Mouse (Mus musculus) bone marrow macrophage, adult 2 months (primary cell): ENCODE results near the gene She. TPM values are rescaled to one million over a fixed set of nuclear protein-coding genes. Genes with fewer than 3 reads are reported as not detected.
A peak's percentile ranks its signal among the peaks of the same experiment; 100 is the strongest.
"Not testable (repeated sequence)": the region's sequence is repeated elsewhere in the genome, so short reads cannot be mapped to it uniquely, and the experiment has no call there.

ENCODE experiments used
- H3K27ac ChIP-seq: 2 replicates; pipeline ENCODE4 v1.5.1; 2012; ENCODE audit warnings: low read depth, low read length; ENCODE audit not compliant: insufficient read depth
- H3K4me1 ChIP-seq: 2 replicates; pipeline ENCODE4 v1.6.1; 2012; ENCODE audit warnings: low read length; ENCODE audit not compliant: control insufficient read depth, insufficient read depth
- H3K4me3 ChIP-seq: 2 replicates; pipeline ENCODE4 v1.5.1; 2012; ENCODE audit warnings: mild to moderate bottlenecking, low read length, moderate library complexity; ENCODE audit not compliant: insufficient read depth
- CTCF ChIP-seq: IDR thresholded peaks from 2 replicates; pipeline ENCODE4 v1.5.1; 2012; ENCODE audit warnings: low read depth, mild to moderate bottlenecking, low read length, moderate library complexity
- POLR2A ChIP-seq: IDR thresholded peaks from 2 replicates; pipeline ENCODE4 v1.6.1; 2012; ENCODE audit warnings: mild to moderate bottlenecking, low read depth, low read length, borderline replicate concordance
- polyA plus RNA-seq: library from polyadenylated mRNA; stranded (reverse); fragments of >200 nt; gene quantifications from 2 replicates; pipeline ENCODE4 v1.2.4, GENCODE M21; 2012; ENCODE audit not compliant: missing spikeins, insufficient read depth, insufficient read length

The She gene
- polyA plus RNA-seq = not detected in 2 replicates

DNA sequence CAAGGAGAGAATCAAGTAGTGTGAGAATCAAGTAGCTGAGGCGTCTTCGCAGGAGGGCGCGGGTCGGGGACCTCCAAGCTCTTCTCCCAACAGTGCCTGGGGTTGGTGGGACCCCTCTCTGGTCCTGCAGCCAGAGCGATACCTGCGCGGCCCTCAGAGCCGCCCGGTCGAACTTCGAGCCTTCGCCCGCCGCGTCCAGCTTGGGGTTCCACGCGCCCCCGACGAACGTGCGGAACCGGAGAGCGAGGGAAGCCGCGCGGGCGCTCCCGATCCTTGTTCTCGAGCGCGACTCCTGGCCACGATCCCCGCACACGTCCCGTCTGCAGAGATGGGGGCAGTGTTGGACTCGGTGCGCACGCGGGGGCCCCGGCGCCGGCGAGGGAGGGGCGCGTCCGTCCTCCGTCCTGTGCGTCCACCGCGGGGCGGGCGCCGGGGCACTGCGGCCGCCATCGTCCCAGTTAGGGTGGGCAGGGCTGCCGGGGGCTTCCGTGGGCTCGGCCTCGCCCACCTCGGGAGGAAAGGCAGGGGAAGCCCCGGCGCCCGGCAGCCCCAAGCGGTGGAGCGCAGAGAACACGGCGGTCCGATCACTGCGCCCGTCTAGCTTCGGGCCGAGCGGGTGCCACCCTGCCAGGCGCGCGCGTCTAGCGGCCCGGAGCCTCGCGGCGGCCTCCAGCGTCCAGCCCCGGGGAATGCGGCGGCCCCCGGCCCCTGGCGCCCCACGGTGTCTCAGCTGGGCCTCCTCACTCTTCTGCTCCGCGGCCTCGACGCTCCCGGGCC lies at the start of gene She:
TSS of gene She (plus strand) at position 556 of the 777 bp plus-strand sequence.
- TF ChIP-seq POLR2A (no peak), CTCF (no peak)
- Histone ChIP-seq H3K27ac (no peak within 1 kb of the TSS), H3K4me1 (peaks cover 3% of the 10 kb centered on the region), H3K4me3 (peak within 1 kb of the TSS; percentile 31)

DNA sequence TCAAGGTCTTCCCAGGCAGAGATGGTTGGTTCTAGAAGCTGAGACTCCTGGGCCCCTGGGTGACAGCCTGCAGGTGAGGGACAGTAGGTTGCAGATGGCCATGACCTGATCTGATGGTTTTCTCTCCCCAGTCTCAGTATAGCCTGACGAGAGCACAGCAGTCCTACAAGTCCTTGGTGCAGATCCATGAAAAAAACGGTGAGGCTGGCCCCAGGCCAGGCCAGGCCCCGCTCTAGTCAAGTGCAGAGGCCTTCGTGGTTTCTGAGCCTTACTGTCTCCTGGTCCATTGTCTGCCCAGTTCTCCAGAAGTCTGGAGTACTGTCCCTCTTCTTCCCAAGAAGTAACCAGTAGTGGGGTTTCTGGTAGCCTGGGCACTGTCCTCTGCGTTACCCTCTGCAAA lies 49.5 kb upstream of the She start:
- H3K4me1 ChIP-seq = peaks cover 17% of the 10 kb centered on the region
- H3K27ac ChIP-seq = no peak overlapping the region
- no peak for TF ChIP-seq CTCF
- no peak for TF ChIP-seq POLR2A
- H3K4me3 ChIP-seq = no peak overlapping the region

DNA sequence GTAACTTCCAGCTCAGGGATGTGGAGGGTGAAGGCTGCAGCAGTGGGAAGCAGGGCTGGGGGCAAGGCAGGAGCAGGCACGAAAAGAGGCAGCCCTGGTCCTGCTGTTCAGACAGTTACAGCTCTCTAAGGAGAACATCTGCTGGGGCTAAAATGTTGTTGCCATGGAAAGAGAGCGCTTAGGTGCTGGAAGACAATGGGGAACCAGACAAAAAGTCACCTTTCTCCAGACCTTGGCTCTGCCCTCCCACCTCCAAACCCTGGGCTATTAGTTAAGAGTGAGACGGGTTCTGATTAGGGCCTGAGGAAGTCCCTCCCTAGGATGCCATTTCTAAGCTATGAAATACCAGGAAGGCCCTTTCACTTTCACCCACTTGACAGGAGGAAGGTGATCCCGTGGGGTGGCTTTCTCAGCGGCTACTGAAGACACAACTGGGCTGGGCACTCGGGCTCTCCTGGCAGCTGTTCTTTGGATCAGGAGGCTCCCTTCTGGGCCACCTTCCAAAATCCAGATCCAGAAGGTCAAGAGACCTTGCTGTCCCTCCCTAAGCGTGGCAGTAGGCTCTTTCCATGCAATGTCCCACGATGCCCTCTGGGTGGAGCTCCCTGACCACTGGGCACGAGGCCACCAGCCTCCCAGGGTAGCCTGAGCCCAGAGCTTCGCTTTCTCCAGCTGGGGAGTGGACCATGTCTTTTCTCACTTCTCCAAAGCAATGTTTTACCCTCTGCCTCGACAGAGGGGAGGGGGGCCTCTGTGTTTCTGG lies 46.0 kb upstream of the She start:
- H3K4me1 ChIP-seq = peaks cover 6% of the 10 kb centered on the region
- TF ChIP-seq POLR2A (no peak), CTCF (peak; percentile 91)
- peak overlapping the region; percentile 29 for H3K4me3 ChIP-seq
- peak overlapping the region; percentile 41 for H3K27ac ChIP-seq

DNA sequence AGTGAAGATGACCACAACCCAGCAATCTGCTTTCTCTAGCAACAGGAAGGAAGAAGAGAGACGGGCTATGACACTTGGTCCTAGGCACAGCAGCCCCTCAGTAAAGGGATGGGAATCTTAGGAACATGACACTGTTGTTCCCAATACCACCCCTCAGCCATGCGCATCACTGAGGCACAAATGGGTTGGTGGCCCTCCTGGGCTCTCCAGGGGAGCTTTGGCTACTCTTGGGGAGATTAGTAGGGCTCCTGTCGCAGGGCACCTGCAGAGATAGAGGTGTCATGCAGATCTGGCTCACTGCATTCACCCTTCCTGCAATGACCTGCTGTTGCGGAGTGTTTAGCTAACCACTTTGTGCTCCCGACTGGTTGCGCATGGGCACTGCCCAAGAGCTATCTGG lies 44.9 kb upstream of the She start:
- Histone ChIP-seq H3K4me3 (no peak overlapping the region), H3K27ac (no peak overlapping the region)
- TF ChIP-seq CTCF (no peak), POLR2A (no peak)

DNA sequence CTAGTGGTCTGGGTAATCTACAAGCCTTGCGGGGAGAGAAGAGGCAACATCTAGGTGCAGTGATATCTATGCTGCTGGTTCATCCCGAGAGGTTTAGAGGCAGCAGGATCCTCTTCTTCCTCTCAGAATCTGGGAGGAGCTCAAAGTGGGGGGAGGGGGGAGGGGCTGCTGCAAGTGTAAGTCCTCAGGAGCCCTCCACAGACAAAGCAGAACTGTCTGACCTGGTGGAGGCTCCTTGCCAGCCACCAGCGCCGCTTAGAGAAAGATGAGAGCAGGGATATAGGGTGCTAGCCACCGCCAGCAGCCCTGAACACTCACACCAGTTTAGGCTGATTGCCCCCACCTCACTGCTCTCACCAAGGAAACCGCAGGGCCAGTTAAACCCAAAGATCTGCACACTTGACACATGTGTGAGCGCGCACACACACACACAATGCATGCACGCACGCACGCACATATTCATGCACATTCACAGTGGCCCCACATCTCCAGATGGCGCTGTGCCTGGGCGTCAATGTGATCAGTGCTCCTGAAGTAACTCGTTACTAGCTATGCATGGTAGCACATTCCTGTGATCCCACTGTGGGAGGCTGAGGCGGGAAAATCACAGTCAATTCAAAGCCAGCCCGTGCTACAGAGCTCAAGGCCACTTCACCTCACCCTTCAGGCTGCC lies 42.4 kb upstream of the She start:
- Histone ChIP-seq H3K4me1 (peaks cover 6% of the 10 kb centered on the region), H3K4me3 (no peak overlapping the region), H3K27ac (no peak overlapping the region)
- TF ChIP-seq POLR2A (no peak), CTCF (no peak)

More for the DNA sequence above, 44.9 kb upstream of the She start:
- H3K4me1 ChIP-seq = peaks cover 6% of the 10 kb centered on the region

DNA sequence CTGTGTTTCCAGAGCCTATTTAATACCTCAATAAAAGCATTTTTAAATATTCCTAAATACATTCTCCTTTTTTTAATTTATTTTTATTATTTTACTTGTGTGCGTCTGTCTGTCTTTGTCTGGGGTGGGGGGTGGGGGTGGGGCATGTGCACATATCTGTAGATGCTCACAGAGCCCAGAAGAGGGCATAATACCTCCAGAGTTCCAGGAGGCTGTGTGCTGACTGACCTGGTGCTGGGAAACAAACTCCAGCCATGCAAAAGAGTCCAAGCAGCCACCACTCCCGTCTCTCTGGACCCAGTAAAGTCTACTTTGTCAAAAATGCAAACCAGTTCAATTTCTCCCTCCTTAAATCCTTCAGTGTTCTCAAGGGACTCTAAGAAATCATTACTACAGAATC lies 36.6 kb upstream of the She start:
- TF ChIP-seq CTCF (no peak), POLR2A (no peak)
- H3K27ac ChIP-seq = peak overlapping the region; percentile 97; the same call in 1 of the 2 replicates
- H3K4me3 ChIP-seq = no peak overlapping the region
- peaks cover 31% of the 10 kb centered on the region for H3K4me1 ChIP-seq

DNA sequence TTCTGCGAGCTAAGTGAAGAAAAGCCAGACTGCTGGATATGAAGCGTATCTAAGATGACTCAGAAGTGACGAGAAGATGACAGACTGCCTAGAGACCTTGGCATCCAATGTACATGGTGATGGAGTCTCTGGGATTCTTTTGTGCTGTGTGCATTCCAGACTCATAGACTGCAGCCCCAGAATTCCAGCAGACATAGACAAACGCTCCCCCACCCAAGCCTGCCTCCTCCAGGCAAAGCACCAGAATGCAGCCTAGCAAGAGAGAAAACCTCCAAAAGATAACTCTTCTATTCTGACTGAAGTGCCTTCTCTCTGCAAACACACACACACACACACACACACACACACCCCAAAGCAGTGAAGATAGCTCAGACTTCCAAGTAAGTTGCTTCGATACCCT lies 35.4 kb upstream of the She start:
- H3K27ac ChIP-seq = peak overlapping the region; percentile 97

DNA sequence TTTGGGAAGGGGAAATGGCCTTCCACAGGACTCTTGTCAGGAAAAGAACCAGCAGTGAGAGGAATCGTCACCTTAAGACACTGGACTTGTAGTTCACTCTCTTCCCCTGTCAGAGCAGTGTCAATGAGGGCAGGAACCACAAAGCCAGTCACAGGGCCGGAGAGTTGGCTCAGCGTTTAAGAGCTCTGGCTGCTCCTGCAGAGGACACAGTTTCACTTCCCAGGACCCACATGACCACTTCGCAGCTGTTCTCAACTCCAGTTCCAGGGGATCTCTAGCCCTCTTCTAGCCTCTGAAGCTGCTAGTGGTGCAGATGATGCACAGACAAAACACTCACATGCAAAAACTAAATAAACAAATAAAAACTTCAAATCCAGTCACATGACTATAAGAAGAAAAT lies 34.8 kb upstream of the She start:
- no peak for TF ChIP-seq CTCF
- no peak for TF ChIP-seq POLR2A
- peak overlapping the region; percentile 43 for H3K4me3 ChIP-seq
- H3K4me1 ChIP-seq = peaks cover 33% of the 10 kb centered on the region
- peak overlapping the region; percentile 97 for H3K27ac ChIP-seq

More for the DNA sequence above, 35.4 kb upstream of the She start:
- Histone ChIP-seq H3K4me3 (peak overlapping the region; percentile 43), H3K4me1 (peaks cover 31% of the 10 kb centered on the region)
- TF ChIP-seq CTCF = 0 out of 2 replicates have a peak, but pooled peaks have one; percentile 27
- TF ChIP-seq POLR2A = no peak

DNA sequence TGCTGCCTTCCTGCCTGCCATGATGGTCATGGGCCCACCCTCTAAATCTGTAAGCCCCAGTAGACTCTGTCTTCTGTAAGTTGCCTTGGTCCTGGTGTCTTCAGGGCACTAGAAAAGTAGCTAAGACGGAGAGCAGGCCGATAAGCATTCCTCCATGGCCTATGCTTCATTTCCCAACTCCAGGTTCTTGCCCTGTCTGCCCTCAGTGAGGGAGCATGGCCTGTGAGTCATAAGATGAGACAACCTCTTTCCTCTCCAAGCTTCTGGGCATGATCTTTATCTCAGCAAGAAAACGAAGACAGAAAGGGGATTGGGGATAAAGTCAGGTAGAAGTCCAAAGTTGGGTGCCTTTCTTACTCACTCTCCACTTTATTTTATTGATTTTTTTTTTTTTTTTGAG lies 32.7 kb upstream of the She start:
- Histone ChIP-seq H3K27ac (peak overlapping the region; percentile 25), H3K4me3 (no peak overlapping the region), H3K4me1 (peaks cover 42% of the 10 kb centered on the region)
- TF ChIP-seq POLR2A = no peak
- TF ChIP-seq CTCF = no peak

DNA sequence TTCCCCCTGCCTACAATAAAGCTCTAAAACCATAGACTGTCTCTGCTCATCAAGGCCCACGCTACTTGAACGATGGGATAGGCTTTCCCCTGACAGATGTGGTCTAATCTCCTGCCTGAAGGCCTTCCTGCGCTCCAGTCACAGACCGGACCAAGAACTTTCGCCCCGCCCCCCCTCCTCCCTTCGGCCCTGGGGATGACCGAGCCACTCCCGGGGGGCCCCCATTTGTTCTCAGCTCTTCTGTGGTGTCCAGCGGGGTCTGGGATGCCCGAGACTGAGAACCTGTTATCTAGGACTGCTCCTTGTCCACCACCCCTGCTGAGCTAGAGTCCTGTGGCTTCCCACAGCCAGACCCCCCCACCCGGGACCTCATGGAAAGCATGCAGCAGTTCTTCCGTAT lies 31.7 kb upstream of the She start:
- Histone ChIP-seq H3K4me1 (peaks cover 39% of the 10 kb centered on the region), H3K27ac (no peak overlapping the region), H3K4me3 (no peak overlapping the region)
- TF ChIP-seq CTCF (no peak), POLR2A (no peak)

DNA sequence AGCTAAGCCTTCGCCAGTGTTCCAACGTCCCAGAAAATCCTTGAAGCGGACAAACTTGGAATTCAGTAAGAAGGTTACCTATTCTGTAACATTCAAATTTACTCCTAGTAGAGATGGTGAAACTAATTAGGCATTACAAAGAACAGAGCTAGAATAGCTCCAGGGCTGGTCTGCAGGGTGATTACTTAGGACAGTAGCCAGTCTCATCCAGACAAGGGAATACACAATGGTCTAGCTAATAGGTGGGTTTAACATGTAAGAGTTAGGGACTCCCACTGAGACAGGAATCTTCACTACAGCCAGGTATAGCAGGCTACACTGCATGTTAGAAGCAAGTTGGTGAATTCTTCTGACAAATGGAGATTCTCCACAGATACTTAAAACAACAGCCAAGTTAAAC lies 31.1 kb upstream of the She start:
- H3K27ac ChIP-seq, H3K4me3 ChIP-seq: not testable (repeated sequence)
- peaks cover 35% of the 10 kb centered on the region for H3K4me1 ChIP-seq
